Mouse (Mus musculus) mammary gland, adult 2 months (tissue): ENCODE data around the gene Pmpcb. TPM values are rescaled to one million over a fixed set of nuclear protein-coding genes. Genes with fewer than 3 reads are reported as not detected.

Experiments used
- polyA plus RNA-seq: library from polyadenylated mRNA; depleted of rRNA; stranded (reverse); fragments of >200 nt; gene quantifications from 2 replicates; pipeline ENCODE4 v1.2.3, GENCODE M21; 2012; ENCODE audit warnings: low replicate concordance; rRNA removed

Pmpcb gene
- 24.7 and 68.1 TPM in 2 replicates for polyA plus RNA-seq

DNA sequence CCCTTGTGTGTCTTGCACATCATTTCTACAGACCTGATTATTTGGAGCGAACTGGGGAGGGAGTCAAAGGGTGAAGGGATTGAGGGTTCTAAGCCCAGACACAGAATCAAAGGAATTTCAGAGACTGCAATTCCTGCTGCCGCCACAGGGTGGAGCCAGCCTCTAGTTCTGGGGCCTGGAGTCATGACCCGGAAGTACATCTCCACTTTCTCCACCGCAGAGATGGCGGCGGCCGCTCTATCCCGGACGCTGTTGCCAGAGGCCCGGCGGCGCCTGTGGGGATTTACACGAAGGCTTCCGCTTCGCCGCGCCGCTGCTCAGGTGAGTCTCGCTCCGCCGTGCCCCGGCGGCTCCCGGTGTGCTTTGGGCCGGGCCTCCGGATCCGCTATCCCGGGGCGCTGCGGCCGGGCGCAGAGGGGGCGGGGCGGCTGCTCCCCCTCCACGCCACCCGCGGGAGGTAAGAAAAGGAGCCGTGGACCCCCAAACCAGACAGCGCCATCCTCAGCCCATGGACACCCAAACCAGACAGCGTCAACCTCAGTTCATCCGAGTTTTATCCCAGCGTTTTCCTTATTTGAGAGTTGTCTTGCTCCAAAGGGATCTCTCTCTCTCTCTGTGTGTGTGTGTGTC, at the start of gene Pmpcb:
Gene Pmpcb, plus strand, starts transcription at position 186 of the 630 bp plus-strand sequence.

DNA sequence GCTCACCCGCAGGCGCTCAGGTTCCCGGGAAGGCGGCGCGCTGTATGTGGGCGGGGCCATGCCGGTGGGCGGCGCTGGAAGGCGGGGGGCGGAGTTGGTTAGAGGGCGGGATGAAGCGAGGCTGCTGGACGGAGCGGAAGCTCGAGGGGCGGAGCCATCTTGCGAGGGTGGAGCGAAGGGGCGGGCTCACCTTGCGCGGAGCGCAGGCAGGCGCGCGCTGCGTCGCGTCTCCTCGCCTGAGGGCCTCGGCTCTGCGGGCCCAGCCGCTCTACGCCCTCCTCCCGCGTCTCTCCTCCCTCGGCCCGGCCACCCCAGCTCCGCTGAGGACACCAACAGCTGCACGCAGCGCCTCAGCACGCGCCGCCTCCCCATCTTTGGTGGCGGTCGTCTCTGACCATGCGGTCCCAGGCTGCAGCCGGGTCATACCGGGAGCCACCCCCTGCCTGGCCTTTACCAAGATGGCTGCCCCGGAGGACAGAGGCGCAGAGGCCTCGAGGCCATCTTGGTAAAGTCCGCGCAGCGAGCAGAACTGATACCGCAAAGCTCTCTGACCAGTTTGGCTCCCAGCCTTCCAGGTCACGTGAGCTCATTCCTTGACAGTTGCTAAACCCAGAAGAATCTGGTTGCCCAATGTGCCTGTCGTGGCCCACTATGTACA, 35.5 kb upstream of the Pmpcb start, which contains the start of gene Napepld:
Gene Napepld, minus strand, starts transcription at position 46 of the 658 bp plus-strand sequence.

DNA sequence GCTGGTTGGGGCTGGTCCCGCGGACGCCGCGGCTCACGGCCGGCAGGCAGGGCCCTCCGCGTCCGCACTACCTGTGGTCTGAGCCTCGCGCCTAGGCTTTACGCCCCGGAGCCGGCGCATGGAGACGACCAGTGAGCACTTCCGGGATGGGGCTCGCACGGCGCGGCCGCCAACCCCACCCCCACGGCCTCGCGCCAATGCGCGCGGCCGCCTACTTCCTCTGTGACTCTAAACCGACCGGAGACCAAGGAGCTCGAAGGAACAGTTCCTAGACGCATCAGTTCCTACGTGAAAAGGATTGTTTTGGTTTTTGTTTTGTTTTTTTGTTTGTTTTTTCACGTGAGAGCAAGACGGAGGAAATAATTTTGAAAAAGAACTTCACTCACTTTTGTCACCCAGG, 48.1 kb downstream of the Pmpcb start, which contains the start of the genes Dnajc2 and Psmc2:
Gene Dnajc2, minus strand, starts transcription at position 199 of the 400 bp plus-strand sequence.
Gene Psmc2, plus strand, starts transcription at position 231 of the 400 bp plus-strand sequence.

Other genes with a start within 250 kb of the Pmpcb start
- 13.2 and 18.6 TPM in 2 replicates for gene Lrrc17, start 193.6 kb upstream of the Pmpcb start, polyA plus RNA-seq
- 0.16 and 0.45 TPM in 2 replicates for gene Fbxl13, start 91.5 kb upstream of the Pmpcb start, polyA plus RNA-seq
- 28.1 and 87.7 TPM in 2 replicates for gene Armc10, start 91.3 kb upstream of the Pmpcb start, polyA plus RNA-seq
- 4.8 and 5.1 TPM in 2 replicates for gene Napepld, start 35.7 kb upstream of the Pmpcb start, polyA plus RNA-seq
- 5.4 and 14.6 TPM in 2 replicates for gene Dnajc2, start 48.1 kb downstream of the Pmpcb start, polyA plus RNA-seq
- gene Psmc2, start 48.1 kb downstream of the Pmpcb start, polyA plus RNA-seq = 12.8 and 26.3 TPM in 2 replicates
- gene Slc26a5, start 128.5 kb downstream of the Pmpcb start, polyA plus RNA-seq = not detected in 2 replicates